Mouse (Mus musculus): ENCODE measurements around the gene Thbs1. TPM values are rescaled to one million over a fixed set of nuclear protein-coding genes. Genes with fewer than 3 reads are reported as not detected.
"Not testable (repeated sequence)": the region's sequence is repeated elsewhere in the genome, so short reads cannot be mapped to it uniquely, and the experiment has no call there.

Thbs1 gene
- polyA plus RNA-seq, 1 experiment from 2014 or later: 5.1 TPM

- no peaks in the 10 kb centered on the region for H3K9me3 ChIP-seq
- WGBS: 53% methylated on average over 7 of the region's 7 CpGs
- peaks cover 11% of the 10 kb centered on the region for H3K4me1 ChIP-seq (replicated peaks)
- no peaks in the 10 kb centered on the region for H3K36me3 ChIP-seq
- H3K27ac ChIP-seq: no peak overlapping the region
- no peak overlapping the region for H3K4me2 ChIP-seq (replicated peaks)
- no peak overlapping the region for H3K4me3 ChIP-seq (replicated peaks)
- H3K27me3 ChIP-seq: no peaks in the 10 kb centered on the region
- no peak for ATAC-seq
- H3K9ac ChIP-seq (replicated peaks): no peak overlapping the region
These were observed 14.3 kb downstream of the Thbs1 start for GRCm38 (mm10) chr2:118125943-118126470.

GRCm38 (mm10) chr2:118127516-118128288 lies 16.0 kb downstream of the Thbs1 start:
- Histone ChIP-seq H3K4me1 (replicated peaks) (peaks cover 11% of the 10 kb centered on the region), H3K27me3 (no peaks in the 10 kb centered on the region), H3K9me3 (no peaks in the 10 kb centered on the region), H3K27ac (no peak overlapping the region), H3K4me3 (replicated peaks) (no peak overlapping the region), H3K36me3 (no peaks in the 10 kb centered on the region), H3K4me2 (replicated peaks) (no peak overlapping the region), H3K9ac (replicated peaks) (no peak overlapping the region)
- no peak for ATAC-seq
- 91% methylated on average over 5 of the region's 5 CpGs for WGBS

DNA sequence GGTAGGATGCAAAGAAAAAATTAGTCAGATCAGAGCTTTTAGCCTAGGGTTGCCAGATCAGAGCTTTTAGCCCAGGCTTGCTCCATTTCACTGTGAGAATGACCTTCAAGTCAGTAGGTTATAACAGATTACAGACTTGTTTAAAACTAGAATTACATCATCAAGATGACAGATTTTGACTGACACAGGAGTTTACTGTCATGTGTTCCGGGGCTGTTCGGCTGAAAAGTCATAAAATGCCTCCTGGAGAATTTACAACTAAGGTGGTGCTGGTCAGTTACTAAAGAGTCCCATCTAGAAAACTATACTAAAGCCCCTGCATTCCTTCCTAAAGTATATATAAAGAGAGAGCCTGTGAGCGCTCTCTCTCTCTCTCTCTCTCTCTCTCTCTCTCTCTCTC lies 16.6 kb downstream of the Thbs1 start:
- WGBS: 76% methylated on average over 3 of the region's 3 CpGs
- ATAC-seq: no peak
- H3K9ac ChIP-seq (replicated peaks): no peak overlapping the region

GRCm38 (mm10) chr2:118137071-118137470 lies 25.4 kb downstream of the Thbs1 start:
- Histone ChIP-seq H3K27me3 (no peaks in the 10 kb centered on the region), H3K36me3 (no peaks in the 10 kb centered on the region), H3K27ac (no peak overlapping the region), H3K4me1 (replicated peaks) (no peaks in the 10 kb centered on the region), H3K9ac (replicated peaks) (no peak overlapping the region), H3K4me2 (replicated peaks) (no peak overlapping the region), H3K9me3 (no peaks in the 10 kb centered on the region), H3K4me3 (replicated peaks) (no peak overlapping the region)
- ATAC-seq: no peak
- WGBS: 88% methylated on average over 9 of the region's 9 CpGs

More for the DNA sequence above, 16.6 kb downstream of the Thbs1 start:
- Histone ChIP-seq H3K27me3 (no peaks in the 10 kb centered on the region), H3K4me1 (replicated peaks) (peaks cover 11% of the 10 kb centered on the region), H3K4me2 (replicated peaks) (no peak overlapping the region), H3K36me3 (no peaks in the 10 kb centered on the region), H3K27ac (no peak overlapping the region), H3K9me3 (no peaks in the 10 kb centered on the region), H3K4me3 (replicated peaks) (no peak overlapping the region)

GRCm38 (mm10) chr2:118137776-118138175 lies 26.1 kb downstream of the Thbs1 start:
- no peaks in the 10 kb centered on the region for H3K36me3 ChIP-seq
- 90% methylated on average over 2 of the region's 2 CpGs for WGBS
- H3K9me3 ChIP-seq: no peaks in the 10 kb centered on the region
- no peak overlapping the region for H3K4me3 ChIP-seq (replicated peaks)
- no peak overlapping the region for H3K9ac ChIP-seq (replicated peaks)
- no peak overlapping the region for H3K27ac ChIP-seq
- no peak for ATAC-seq
- no peak overlapping the region for H3K4me2 ChIP-seq (replicated peaks)
- no peaks in the 10 kb centered on the region for H3K27me3 ChIP-seq
- H3K4me1 ChIP-seq (replicated peaks): no peaks in the 10 kb centered on the region

DNA sequence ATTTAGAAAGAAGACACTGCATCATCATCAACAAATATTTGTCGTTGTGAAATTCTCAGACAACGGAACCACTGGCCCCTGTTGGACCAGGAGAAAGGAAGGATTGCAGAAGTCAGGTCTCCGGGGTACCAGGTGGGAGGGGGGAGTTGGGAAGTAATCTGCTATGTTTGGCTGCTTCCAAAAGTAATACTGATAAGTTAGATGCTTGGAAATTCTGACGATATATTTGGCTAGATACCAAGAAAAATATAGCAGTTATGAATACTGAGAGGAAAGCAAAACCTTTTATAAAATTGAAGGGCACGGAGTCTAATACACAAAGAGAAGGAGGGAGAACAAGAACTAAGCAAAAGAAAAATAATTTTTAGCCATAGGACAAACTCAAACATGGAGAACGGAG lies 27.6 kb downstream of the Thbs1 start:
- no peak for ATAC-seq
- no peak overlapping the region for H3K4me3 ChIP-seq (replicated peaks)

GRCm38 (mm10) chr2:118141651-118142050 lies 30.0 kb downstream of the Thbs1 start:
- Histone ChIP-seq H3K36me3 (no peaks in the 10 kb centered on the region), H3K9ac (replicated peaks) (no peak overlapping the region), H3K27me3 (no peaks in the 10 kb centered on the region), H3K9me3 (no peaks in the 10 kb centered on the region), H3K27ac (no peak overlapping the region), H3K4me1 (replicated peaks) (no peaks in the 10 kb centered on the region), H3K4me2 (replicated peaks) (no peak overlapping the region), H3K4me3 (replicated peaks) (no peak overlapping the region)
- WGBS: 93% methylated on average over 10 of the region's 10 CpGs
- no peak for ATAC-seq

More for the DNA sequence above, 27.6 kb downstream of the Thbs1 start:
- H3K27ac ChIP-seq: no peak overlapping the region
- H3K36me3 ChIP-seq: no peaks in the 10 kb centered on the region
- 90% methylated on average over 6 of the region's 6 CpGs for WGBS
- H3K27me3 ChIP-seq: no peaks in the 10 kb centered on the region
- H3K9me3 ChIP-seq: no peaks in the 10 kb centered on the region
- no peak overlapping the region for H3K4me2 ChIP-seq (replicated peaks)
- no peak overlapping the region for H3K9ac ChIP-seq (replicated peaks)
- no peaks in the 10 kb centered on the region for H3K4me1 ChIP-seq (replicated peaks)

- not testable (repeated sequence) for H3K4me3 ChIP-seq (replicated peaks); H3K9ac ChIP-seq (replicated peaks); H3K4me2 ChIP-seq (replicated peaks); ATAC-seq; H3K4me1 ChIP-seq (replicated peaks); H3K36me3 ChIP-seq; H3K9me3 ChIP-seq; H3K27me3 ChIP-seq; H3K27ac ChIP-seq
- WGBS: 66% methylated on average over 3 of the region's 3 CpGs
These were observed 36.1 kb downstream of the Thbs1 start for GRCm38 (mm10) chr2:118147749-118148148.

- H3K36me3 ChIP-seq: no peaks in the 10 kb centered on the region
- no peak for ATAC-seq
- H3K27ac ChIP-seq: no peak overlapping the region
- no peak overlapping the region for H3K4me3 ChIP-seq (replicated peaks)
- H3K9me3 ChIP-seq: no peaks in the 10 kb centered on the region
- no peak overlapping the region for H3K4me2 ChIP-seq (replicated peaks)
- H3K9ac ChIP-seq (replicated peaks): no peak overlapping the region
- WGBS: 81% methylated on average over 4 of the region's 4 CpGs
- no peaks in the 10 kb centered on the region for H3K27me3 ChIP-seq
- peaks cover 8% of the 10 kb centered on the region for H3K4me1 ChIP-seq (replicated peaks)
These were observed 36.9 kb downstream of the Thbs1 start for GRCm38 (mm10) chr2:118148321-118149142.

DNA sequence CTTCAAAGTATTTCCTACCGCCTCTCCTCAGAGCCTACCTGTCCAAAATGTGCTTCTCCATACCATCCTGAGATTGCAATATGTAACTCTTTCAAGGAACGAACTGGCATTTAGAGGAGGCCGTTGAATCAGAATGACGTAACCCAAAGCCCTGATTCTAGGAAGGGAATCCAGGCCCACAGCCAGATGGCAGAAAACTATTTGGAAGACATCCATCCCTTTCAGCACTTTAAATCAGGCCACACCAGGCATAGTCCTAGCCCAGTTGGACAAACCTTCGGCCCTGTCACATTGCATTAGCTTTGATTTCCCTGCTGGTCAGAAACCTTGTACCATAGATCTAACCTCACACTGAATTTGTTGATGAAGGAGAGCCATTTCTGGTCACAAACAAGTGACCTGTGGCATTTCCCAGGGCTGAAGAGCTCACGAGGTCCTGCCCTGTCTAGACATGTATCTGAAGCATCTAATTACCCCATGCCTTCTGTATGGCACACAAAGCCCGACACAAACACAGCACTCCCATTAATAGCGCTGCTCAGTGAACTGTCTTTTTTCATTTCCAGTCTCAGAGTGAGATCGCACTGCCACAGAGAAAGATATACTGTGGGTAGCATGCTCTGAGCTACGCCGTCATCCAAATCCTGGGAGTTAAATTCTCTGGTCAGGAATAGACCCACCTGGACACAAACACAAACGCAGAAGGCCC lies 38.3 kb downstream of the Thbs1 start:
- no peaks in the 10 kb centered on the region for H3K27me3 ChIP-seq
- H3K9ac ChIP-seq (replicated peaks): no peak overlapping the region
- H3K36me3 ChIP-seq: no peaks in the 10 kb centered on the region
- no peak overlapping the region for H3K4me2 ChIP-seq (replicated peaks)
- 76% methylated on average over 12 of the region's 12 CpGs for WGBS
- no peak overlapping the region for H3K4me3 ChIP-seq (replicated peaks)
- 0 out of 2 replicates have a peak, but pooled peaks have one; percentile 53 for ATAC-seq
- no peaks in the 10 kb centered on the region for H3K9me3 ChIP-seq
- peaks cover 8% of the 10 kb centered on the region for H3K4me1 ChIP-seq (replicated peaks)
- no peak overlapping the region for H3K27ac ChIP-seq

DNA sequence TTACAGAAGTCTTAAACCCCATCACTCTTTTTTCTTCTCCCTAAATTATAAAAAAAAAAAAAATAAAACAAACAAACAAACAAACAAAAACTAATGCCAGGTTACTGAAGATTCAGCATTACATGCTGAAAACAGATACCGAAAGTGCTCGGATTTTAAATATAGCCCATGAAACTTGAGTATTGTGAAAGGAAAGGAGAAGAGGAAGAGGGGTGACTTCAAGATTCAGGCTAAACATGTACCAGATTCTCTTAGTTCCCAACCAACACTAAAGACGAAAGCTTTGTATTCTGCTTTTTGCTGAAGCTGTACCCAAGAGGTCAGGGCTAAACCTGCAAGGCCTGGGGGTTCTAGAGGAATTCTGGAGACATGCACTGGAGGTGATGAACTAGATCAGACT lies 46.4 kb downstream of the Thbs1 start:
- Histone ChIP-seq H3K9ac (replicated peaks) (no peak overlapping the region), H3K36me3 (no peaks in the 10 kb centered on the region), H3K4me2 (replicated peaks) (no peak overlapping the region), H3K9me3 (0 out of 2 replicates have a peak, but pooled peaks cover 2% of the 10 kb centered on the region), H3K27ac (no peak overlapping the region), H3K4me1 (replicated peaks) (peaks cover 17% of the 10 kb centered on the region), H3K4me3 (replicated peaks) (no peak overlapping the region), H3K27me3 (no peaks in the 10 kb centered on the region)
- ATAC-seq: no peak
- 94% methylated on average over 3 of the region's 3 CpGs for WGBS

GRCm38 (mm10) chr2:118159126-118159525 lies 47.5 kb downstream of the Thbs1 start:
- H3K27ac ChIP-seq: no peak overlapping the region
- H3K36me3 ChIP-seq: no peaks in the 10 kb centered on the region
- no peak for ATAC-seq
- H3K4me1 ChIP-seq (replicated peaks): peaks cover 17% of the 10 kb centered on the region
- 76% methylated on average over 6 of the region's 6 CpGs for WGBS
- H3K9ac ChIP-seq (replicated peaks): no peak overlapping the region
- H3K27me3 ChIP-seq: no peaks in the 10 kb centered on the region
- H3K9me3 ChIP-seq: 0 out of 2 replicates have a peak, but pooled peaks cover 2% of the 10 kb centered on the region
- H3K4me3 ChIP-seq (replicated peaks): no peak overlapping the region
- no peak overlapping the region for H3K4me2 ChIP-seq (replicated peaks)
